Mouse (Mus musculus) inflammation-experienced regulatory T-cells (primary cell): ENCODE measurements around the gene Cd200r1. TPM values are rescaled to one million over a fixed set of nuclear protein-coding genes. Genes with fewer than 3 reads are reported as not detected.

Experiments
- polyA plus RNA-seq, 2 experiments: library from polyadenylated mRNA; unstranded; fragments of 100-300 nt; shearing (Covaris generic); gene quantifications; one replicate each; pipeline ENCODE4 v1.2.1; 2017

Cd200r1 gene
- 10 to 100 TPM; 61.2 to 72.9 TPM for polyA plus RNA-seq

GRCm38 (mm10) chr16:44765555-44766319, at the start of gene Cd200r1:
Gene Cd200r1, plus strand, starts transcription at chr16:44765736.

GRCm38 (mm10) chr16:44724083-44724787, 41.3 kb upstream of the Cd200r1 start, which contains the start of gene Nepro:
Gene Nepro, plus strand, starts transcription at chr16:44724301.

GRCm38 (mm10) chr16:44745866-44746562, 19.5 kb upstream of the Cd200r1 start, which contains the start of gene Gtpbp8:
Gene Gtpbp8, minus strand, starts transcription at chr16:44746363.

GRCm38 (mm10) chr16:44811544-44811943, 46.0 kb downstream of the Cd200r1 start, which contains the start of gene Cd200r4:
Gene Cd200r4, plus strand, starts transcription at chr16:44811733.

Other genes with a start within 250 kb of the Cd200r1 start
- 1 to 10 TPM in 1 of 2 experiments, under 1 TPM in 1; 0.18 to 1.3 TPM for gene Boc, start 206.8 kb upstream of the Cd200r1 start, polyA plus RNA-seq
- 10 to 100 TPM; 11.1 to 11.6 TPM for gene Nepro, start 41.4 kb upstream of the Cd200r1 start, polyA plus RNA-seq
- 10 to 100 TPM; 30.4 to 38.3 TPM for gene Gtpbp8, start 19.4 kb upstream of the Cd200r1 start, polyA plus RNA-seq
- gene Cd200r4, start 46.0 kb downstream of the Cd200r1 start, polyA plus RNA-seq, result 1 to 10 TPM; 5.2 to 7.5 TPM
- 1 to 10 TPM in 1 of 2 experiments, not detected in 1; 1.1 TPM for gene Cd200r2, start 101.4 kb downstream of the Cd200r1 start, polyA plus RNA-seq
- 1 to 10 TPM; 1.5 to 4.1 TPM for gene Cd200r3, start 177.9 kb downstream of the Cd200r1 start, polyA plus RNA-seq